Mouse (Mus musculus): ENCODE results near the gene Rimklb.

The Rimklb gene

DNA sequence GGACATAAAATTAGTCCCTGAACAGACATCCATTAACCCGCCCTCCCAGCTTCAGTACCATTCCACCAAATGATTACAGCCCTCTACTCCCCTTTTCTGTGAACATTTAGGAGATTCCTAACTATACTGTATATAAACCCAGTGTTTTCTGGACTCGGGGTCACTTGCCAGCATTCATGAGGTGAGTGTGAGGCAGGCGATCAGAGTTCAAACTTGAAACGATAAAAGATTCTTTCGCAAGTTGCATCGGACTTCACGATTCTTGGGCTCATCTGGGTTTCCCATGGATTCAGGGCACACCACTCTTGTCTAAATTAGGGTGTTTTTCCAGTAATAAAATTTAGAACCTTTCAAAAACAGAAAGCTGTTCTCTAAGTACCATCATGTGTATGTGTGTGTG is 71.1 kb downstream of the Rimklb start:
- DNase-seq (ENCODE audit: low spot score): no peak

DNA sequence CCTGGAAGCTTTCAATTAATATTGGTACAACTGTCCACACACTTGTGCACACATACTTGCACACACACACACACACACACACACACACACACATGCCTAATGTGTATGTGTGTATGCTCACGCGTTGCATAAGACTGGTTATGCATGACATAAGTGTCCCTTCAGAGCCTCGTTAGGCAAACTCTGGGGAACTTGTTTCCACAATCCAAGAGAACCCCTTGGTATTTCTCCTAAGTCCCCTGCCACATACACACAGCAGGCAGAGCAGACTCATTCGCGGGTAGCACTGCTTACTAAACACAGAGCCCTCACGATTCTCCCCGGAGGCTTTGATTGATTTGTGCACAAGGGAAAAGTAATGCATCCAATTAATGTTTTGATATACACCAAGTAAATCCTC is 81.5 kb downstream of the Rimklb start:
- no peak for DNase-seq (ENCODE audit: low spot score)

DNA sequence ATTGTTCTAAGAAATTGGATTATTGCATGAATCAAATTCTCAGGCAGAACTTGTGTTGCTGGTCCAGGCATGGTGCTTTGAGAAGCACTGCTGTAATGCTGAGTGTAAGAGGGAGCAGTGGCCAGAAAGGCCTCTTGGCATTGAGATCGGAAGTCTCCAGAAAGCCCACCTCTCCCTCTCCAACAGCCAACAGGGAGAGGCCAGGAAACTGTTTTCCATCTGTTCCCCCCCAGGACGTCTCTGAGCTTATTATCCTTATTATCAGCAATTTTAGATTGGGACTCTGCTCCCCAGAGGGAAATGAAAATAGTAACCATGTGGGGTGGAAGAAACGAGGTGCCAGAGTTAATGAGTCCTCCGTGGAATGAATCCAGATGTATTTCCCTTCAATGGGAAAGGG is 82.2 kb downstream of the Rimklb start:
- no peak for DNase-seq (ENCODE audit: low spot score)

DNA sequence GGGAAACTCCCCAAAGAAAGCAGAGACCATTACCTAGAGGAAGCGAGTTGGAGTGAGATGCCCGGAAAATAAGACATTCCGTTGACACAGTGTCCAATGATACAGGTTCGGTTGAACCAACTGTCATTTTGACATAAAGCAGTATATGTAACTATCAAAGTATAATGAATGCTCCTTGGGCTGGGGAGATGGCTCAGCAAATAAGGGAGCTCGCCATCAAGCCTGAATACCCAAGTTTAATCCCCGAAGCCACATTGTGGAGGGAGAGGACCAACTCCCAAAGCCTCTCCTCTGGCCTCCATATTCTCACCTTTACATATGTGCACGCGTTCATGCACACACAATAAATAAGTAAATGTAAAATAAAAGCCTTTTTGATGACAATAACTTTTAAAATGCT is 87.3 kb downstream of the Rimklb start:
- no peak for DNase-seq (ENCODE audit: low spot score)

DNA sequence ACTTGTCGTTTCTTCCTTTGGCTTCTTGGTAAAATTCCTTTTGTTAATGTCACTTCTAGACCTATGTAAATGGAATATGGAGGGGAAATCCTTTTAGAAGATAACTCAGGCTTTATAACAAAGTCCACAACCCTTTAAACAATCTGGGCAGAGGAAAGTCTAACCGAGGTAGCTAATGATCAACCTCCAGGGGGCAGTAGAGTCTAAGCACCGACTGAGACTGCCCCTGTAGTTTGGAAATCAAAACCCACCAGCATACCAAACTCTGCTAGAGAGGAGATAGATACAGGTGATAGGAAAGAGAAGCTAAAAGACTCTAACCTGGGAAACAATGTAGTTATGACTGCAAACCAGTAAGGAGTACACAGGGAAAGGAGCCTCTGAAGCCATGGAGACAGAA is 96.3 kb downstream of the Rimklb start:
- peak; percentile 46 for DNase-seq (ENCODE audit: low spot score)

DNA sequence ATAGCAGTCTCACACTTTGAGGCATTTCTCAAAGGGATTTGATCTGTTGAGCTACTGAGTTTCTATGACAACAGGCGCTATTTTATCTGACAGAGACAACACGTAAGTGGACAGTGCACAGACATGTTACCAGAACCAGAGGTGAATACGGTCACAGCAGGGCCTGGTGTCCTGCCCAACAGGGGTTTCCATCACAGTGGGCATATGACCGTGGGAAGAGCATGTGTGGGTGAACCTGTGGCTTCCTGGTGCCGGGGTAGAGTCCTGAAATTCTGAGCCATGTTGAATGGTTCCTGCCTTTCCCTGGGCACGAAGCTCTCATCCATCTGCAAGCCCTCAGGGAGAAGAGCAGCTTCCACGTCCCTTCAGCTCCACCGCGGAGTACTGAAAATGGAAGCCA is 98.3 kb downstream of the Rimklb start:
- DNase-seq (ENCODE audit: low spot score): no peak
